Mouse (Mus musculus) limb, embryonic 15.5 days (tissue): ENCODE measurements around the gene Ticrr. TPM values are rescaled to one million over a fixed set of nuclear protein-coding genes. Genes with fewer than 3 reads are reported as not detected.

ENCODE experiments used
- ATAC-seq: fragments of 200-750 bp; cut with Nextera tagmentation; 2 replicates; pipeline ENCODE4 v1.8.0; 2017; ENCODE audit warnings: low read depth, moderate TSS enrichment; ENCODE audit not compliant: insufficient number of reproducible peaks, low FRiP score, low TSS enrichment
- H3K27ac ChIP-seq: fragments of 300-500 bp; sonication (generic); 2 replicates; pipeline ENCODE4 v1.5.1; 2015; ENCODE audit warnings: moderate library complexity, mild to moderate bottlenecking, inconsistent platforms
- H3K27me3 ChIP-seq: fragments of 300-500 bp; sonication (generic); 2 replicates; pipeline ENCODE4 v1.6.1; 2015; ENCODE audit warnings: inconsistent platforms
- H3K36me3 ChIP-seq: fragments of 300-500 bp; sonication (generic); 2 replicates; pipeline ENCODE4 v1.6.1; 2015; ENCODE audit warnings: inconsistent platforms
- H3K4me1 ChIP-seq: fragments of 300-500 bp; sonication (generic); 2 replicates; pipeline ENCODE4 v1.6.1; 2015; ENCODE audit warnings: inconsistent platforms
- H3K4me2 ChIP-seq: fragments of 300-500 bp; sonication (generic); 2 replicates; pipeline ENCODE4 v1.6.1; 2015; ENCODE audit warnings: mild to moderate bottlenecking, inconsistent platforms
- H3K4me3 ChIP-seq: fragments of 300-500 bp; sonication (generic); 2 replicates; pipeline ENCODE4 v1.5.1; 2015; ENCODE audit warnings: mild to moderate bottlenecking, inconsistent platforms
- H3K9ac ChIP-seq: fragments of 300-500 bp; sonication (generic); 2 replicates; pipeline ENCODE4 v1.6.1; 2015; ENCODE audit warnings: inconsistent platforms
- H3K9me3 ChIP-seq: fragments of 300-500 bp; sonication (generic); 2 replicates; pipeline ENCODE4 v1.6.1; 2016; ENCODE audit warnings: inconsistent platforms
- WGBS: fragments of 180-500 bp; shearing (Covaris S2); methylation state at CpG from one replicate; pipeline ENCODE4 v1.1.7; 2015; 5-methylcytosine and 5-hydroxymethylcytosine counted together
- polyA plus RNA-seq: library from polyadenylated mRNA; unstranded; fragments of >200 nt; fragmentation: Nextera tagmentation; extraction: Ambion mirVana; gene quantifications from 2 replicates; pipeline ENCODE4 v1.2.1, GENCODE M21; 2015

Gene Ticrr
- polyA plus RNA-seq, 1 experiment from 2014 or later: 7.6 TPM

DNA sequence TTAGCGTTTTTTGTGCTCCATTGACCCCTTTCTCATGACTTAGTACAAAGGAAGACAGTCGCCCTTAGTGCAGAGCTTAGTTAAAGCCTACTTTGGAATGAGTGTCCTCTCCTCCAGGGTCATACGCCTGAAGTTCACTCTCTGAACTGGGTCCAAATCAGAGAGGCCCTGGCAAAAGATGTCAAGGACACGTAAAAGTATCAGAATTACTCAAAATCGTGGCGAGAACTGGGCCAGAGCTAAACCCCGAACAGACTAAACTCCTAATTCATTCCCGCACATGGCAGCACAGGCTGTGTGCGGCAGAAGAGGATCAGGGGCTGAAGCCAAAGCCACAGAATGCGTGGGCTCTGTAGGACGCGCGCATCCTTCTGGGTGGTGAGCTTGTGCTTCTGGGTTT is 71.4 kb downstream of the Ticrr start:
- Histone ChIP-seq H3K4me1 (0 out of 2 replicates have a peak, but pooled peaks cover 2% of the 10 kb centered on the region), H3K9me3 (no peaks in the 10 kb centered on the region), H3K36me3 (peaks cover 3% of the 10 kb centered on the region), H3K4me2 (no peak overlapping the region), H3K27me3 (0 out of 2 replicates have a peak, but pooled peaks cover under 1% of the 10 kb centered on the region), H3K9ac (no peak overlapping the region), H3K27ac (no peak overlapping the region), H3K4me3 (no peak overlapping the region)
- ATAC-seq: no peak
- WGBS: 81% methylated on average over 13 of the region's 13 CpGs

DNA sequence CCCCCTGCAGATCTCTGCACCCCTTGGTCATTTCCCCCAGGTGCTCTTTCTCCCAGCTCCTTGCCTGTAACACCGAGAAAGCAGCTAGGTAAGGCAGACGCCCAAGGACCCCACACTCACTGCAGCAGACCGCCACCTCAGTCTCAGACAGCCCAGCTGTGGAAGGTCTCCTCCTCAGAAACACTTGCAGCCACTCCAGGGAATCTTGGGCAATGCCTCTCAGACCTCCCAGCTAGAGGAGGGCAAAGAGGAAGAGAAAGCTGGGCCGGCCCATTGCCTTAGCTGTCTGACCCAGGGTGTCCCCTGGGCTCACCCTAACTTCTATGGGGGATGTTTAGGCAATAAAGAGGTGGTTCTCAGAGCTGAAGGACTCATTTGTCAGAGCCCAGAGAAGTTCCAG is 72.6 kb downstream of the Ticrr start, which contains the start of gene Plin1:
Gene Plin1 (minus strand): TSS at position 282 of the 400 bp plus-strand sequence.
- H3K9ac ChIP-seq: no peak within 1 kb of the TSS
- no peaks in the 10 kb centered on the region for H3K27me3 ChIP-seq
- no peaks in the 10 kb centered on the region for H3K9me3 ChIP-seq
- no peak within 1 kb of the TSS for H3K27ac ChIP-seq
- peaks cover 9% of the 10 kb centered on the region for H3K36me3 ChIP-seq
- H3K4me2 ChIP-seq: no peak within 1 kb of the TSS
- H3K4me1 ChIP-seq: 0 out of 2 replicates have a peak, but pooled peaks cover 2% of the 10 kb centered on the region
- 58% methylated on average over 4 of the region's 4 CpGs for WGBS
- no peak for ATAC-seq
- H3K4me3 ChIP-seq: no peak within 1 kb of the TSS

DNA sequence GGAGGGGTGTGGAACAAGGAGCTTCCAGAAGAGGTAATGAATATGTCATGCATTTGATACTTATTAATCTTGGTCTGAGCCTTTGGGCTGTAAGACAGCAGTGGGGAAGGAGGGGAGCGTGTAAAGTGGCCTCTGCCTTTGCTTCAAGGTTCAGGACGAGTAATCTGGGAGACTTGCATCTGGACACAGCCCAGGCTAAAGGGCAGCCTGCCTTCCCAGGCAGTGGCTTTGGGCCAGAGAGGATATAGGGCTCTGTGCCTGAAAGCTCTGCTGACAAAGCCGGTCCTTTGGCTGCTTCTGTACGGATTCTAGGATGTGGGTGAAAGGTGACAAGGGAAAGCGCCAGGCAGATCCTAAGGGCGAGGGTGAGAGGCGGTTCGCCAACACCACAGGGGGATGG is 74.6 kb downstream of the Ticrr start:
- 83% methylated on average over 8 of the region's 8 CpGs for WGBS
- ATAC-seq: no peak

GRCm38 (mm10) chr7:79736511-79736910 is 76.5 kb downstream of the Ticrr start:
- WGBS: 90% methylated on average over 14 of the region's 14 CpGs

More for the DNA sequence above, 74.6 kb downstream of the Ticrr start:
- Histone ChIP-seq H3K4me2 (no peak overlapping the region), H3K4me3 (no peak overlapping the region), H3K9ac (no peak overlapping the region), H3K27me3 (no peaks in the 10 kb centered on the region), H3K9me3 (no peaks in the 10 kb centered on the region), H3K4me1 (no peaks in the 10 kb centered on the region), H3K36me3 (peaks cover 10% of the 10 kb centered on the region), H3K27ac (no peak overlapping the region)

GRCm38 (mm10) chr7:79738913-79739312 is 78.9 kb downstream of the Ticrr start:
- no peak overlapping the region for H3K4me2 ChIP-seq
- H3K36me3 ChIP-seq: peaks cover 12% of the 10 kb centered on the region
- H3K9me3 ChIP-seq: no peaks in the 10 kb centered on the region
- H3K27me3 ChIP-seq: no peaks in the 10 kb centered on the region
- no peak overlapping the region for H3K9ac ChIP-seq
- no peak for ATAC-seq
- 84% methylated on average over 2 of the region's 2 CpGs for WGBS
- H3K4me1 ChIP-seq: peaks cover 5% of the 10 kb centered on the region; the same call in 1 of the 2 replicates
- no peak overlapping the region for H3K27ac ChIP-seq
- no peak overlapping the region for H3K4me3 ChIP-seq

More at GRCm38 (mm10) chr7:79736511-79736910, 76.5 kb downstream of the Ticrr start:
- no peaks in the 10 kb centered on the region for H3K9me3 ChIP-seq
- H3K4me1 ChIP-seq: no peaks in the 10 kb centered on the region
- H3K27ac ChIP-seq: no peak overlapping the region
- ATAC-seq: no peak
- H3K4me3 ChIP-seq: no peak overlapping the region
- no peak overlapping the region for H3K9ac ChIP-seq
- no peak overlapping the region for H3K4me2 ChIP-seq
- peaks cover 12% of the 10 kb centered on the region for H3K36me3 ChIP-seq
- H3K27me3 ChIP-seq: no peaks in the 10 kb centered on the region

DNA sequence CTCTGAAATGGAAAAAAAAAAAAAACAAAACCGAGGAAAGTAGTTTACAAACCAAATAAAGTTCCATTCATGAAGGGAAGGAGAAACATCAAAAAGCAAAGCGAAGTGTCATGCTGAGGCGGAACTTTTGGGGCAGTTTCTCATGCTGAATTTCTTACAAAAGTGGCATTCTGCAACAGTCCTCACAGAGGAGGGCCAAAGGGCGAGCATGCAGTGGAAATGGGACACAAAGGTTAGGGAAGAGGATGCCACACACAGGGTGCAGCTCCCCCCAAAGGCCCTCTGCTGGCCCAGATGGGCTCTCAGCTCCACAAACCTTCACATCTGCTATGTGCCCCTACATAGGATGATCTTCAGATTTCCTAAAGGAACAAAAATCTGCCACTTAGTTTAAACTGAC is 80.3 kb downstream of the Ticrr start:
- Histone ChIP-seq H3K4me2 (no peak overlapping the region), H3K27me3 (no peaks in the 10 kb centered on the region), H3K36me3 (0 out of 2 replicates have a peak, but pooled peaks cover 9% of the 10 kb centered on the region), H3K9ac (no peak overlapping the region), H3K27ac (no peak overlapping the region), H3K4me3 (no peak overlapping the region), H3K9me3 (no peaks in the 10 kb centered on the region), H3K4me1 (peaks cover 5% of the 10 kb centered on the region; the same call in 1 of the 2 replicates)
- no peak for ATAC-seq
- 78% methylated on average over 4 of the region's 4 CpGs for WGBS

DNA sequence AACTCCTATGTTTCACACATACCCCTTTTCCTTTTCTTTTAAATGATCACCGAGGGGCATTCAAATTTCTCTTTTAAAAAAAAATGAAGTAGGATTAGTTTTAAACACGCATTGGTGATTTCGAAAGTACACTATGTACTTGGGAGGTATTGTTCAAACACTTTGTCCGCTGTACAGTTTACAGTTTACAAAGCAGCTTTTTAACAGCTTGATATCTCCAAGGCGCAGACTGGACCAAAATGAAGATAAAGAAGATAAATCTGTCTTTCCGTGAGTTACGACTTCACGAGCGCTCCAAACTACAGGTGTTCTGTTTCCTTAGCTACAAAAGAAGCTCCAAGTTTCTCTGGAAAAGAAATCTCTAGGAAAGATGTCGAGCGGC is 82.3 kb downstream of the Ticrr start:
- no peaks in the 10 kb centered on the region for H3K9me3 ChIP-seq
- no peak overlapping the region for H3K27ac ChIP-seq
- peak overlapping the region; percentile 92 for H3K4me2 ChIP-seq
- H3K36me3 ChIP-seq: 0 out of 2 replicates have a peak, but pooled peaks cover 6% of the 10 kb centered on the region
- H3K4me1 ChIP-seq: peaks cover 5% of the 10 kb centered on the region; the same call in 1 of the 2 replicates
- H3K27me3 ChIP-seq: no peaks in the 10 kb centered on the region; the same call in 1 of the 2 replicates
- ATAC-seq: no peak
- H3K9ac ChIP-seq: peak overlapping the region; percentile 60; the same call in 1 of the 2 replicates
- WGBS: 15% methylated on average over 11 of the region's 11 CpGs
- H3K4me3 ChIP-seq: peak overlapping the region; percentile 66

- Histone ChIP-seq H3K4me2 (peak within 1 kb of the TSS; percentile 92), H3K4me1 (peaks cover 5% of the 10 kb centered on the region; the same call in 1 of the 2 replicates), H3K9ac (peak within 1 kb of the TSS; percentile 60), H3K9me3 (no peaks in the 10 kb centered on the region), H3K27ac (no peak within 1 kb of the TSS), H3K36me3 (0 out of 2 replicates have a peak, but pooled peaks cover 3% of the 10 kb centered on the region), H3K4me3 (peak within 1 kb of the TSS; percentile 66), H3K27me3 (no peaks in the 10 kb centered on the region; the same call in 1 of the 2 replicates)
- 3% methylated on average over 46 of the region's 46 CpGs for WGBS
- ATAC-seq: peak; percentile 65; the same call in 1 of the 2 replicates
Observed at GRCm38 (mm10) chr7:79742659-79743536, 82.9 kb downstream of the Ticrr start, which contains the start of the genes Pex11a and Wdr93. TSS of gene Pex11a (minus strand) at chr7:79743131. TSS of gene Wdr93 (plus strand) at chr7:79743163.

DNA sequence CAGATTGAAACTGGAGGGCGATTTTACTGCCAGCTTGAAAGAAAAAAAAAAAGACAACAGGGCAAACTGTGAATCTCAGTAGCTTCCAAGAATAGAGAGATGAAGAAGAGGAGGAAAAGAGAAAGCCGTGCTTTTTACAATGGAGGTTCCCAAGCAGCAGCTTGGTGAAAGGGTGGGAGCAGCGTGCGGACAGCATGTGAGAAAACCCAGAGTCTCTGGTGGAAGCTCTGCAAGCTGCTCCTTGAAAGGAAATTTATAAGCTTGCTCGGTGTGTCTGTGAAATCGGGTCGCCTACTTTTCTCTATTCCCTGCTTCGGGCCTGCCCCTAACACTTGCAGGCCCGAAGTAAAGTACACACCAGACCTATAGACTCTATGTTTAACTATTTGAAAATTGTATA is 84.1 kb downstream of the Ticrr start:
- no peak for ATAC-seq
- 88% methylated on average over 9 of the region's 9 CpGs for WGBS
- Histone ChIP-seq H3K9ac (no peak overlapping the region), H3K4me2 (no peak overlapping the region), H3K27me3 (no peaks in the 10 kb centered on the region; the same call in 1 of the 2 replicates), H3K27ac (no peak overlapping the region), H3K9me3 (no peaks in the 10 kb centered on the region), H3K4me3 (no peak overlapping the region), H3K36me3 (0 out of 2 replicates have a peak, but pooled peaks cover 3% of the 10 kb centered on the region), H3K4me1 (peaks cover 5% of the 10 kb centered on the region; the same call in 1 of the 2 replicates)

GRCm38 (mm10) chr7:79744585-79744984 is 84.6 kb downstream of the Ticrr start:
- no peaks in the 10 kb centered on the region; the same call in 1 of the 2 replicates for H3K27me3 ChIP-seq
- no peak overlapping the region for H3K9ac ChIP-seq
- no peak for ATAC-seq
- 79% methylated on average over 5 of the region's 5 CpGs for WGBS
- peaks cover 5% of the 10 kb centered on the region; the same call in 1 of the 2 replicates for H3K4me1 ChIP-seq
- no peak overlapping the region for H3K4me2 ChIP-seq
- H3K9me3 ChIP-seq: no peaks in the 10 kb centered on the region
- no peak overlapping the region for H3K4me3 ChIP-seq
- H3K27ac ChIP-seq: no peak overlapping the region
- H3K36me3 ChIP-seq: 0 out of 2 replicates have a peak, but pooled peaks cover 2% of the 10 kb centered on the region

DNA sequence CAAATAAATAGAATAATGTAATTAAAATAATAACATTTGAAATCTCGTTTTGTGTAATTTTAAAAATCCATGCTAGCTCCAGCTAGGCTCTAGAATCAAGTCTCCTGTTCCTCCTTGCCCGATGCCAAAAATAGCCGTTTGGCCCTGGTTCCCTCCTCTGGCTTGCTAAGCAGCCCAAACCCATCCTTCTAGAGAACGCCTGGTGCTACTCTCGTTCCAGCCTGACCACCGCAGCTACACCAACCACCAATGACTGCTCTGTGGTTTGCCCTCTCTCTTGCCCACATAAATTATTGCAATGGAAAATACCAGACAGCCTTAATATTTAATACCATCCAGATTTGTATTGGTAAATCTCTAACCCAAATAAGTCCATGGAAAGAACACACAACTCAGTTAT is 87.7 kb downstream of the Ticrr start:
- Histone ChIP-seq H3K27ac (no peak overlapping the region), H3K4me3 (no peak overlapping the region), H3K4me2 (no peak overlapping the region), H3K27me3 (no peaks in the 10 kb centered on the region; the same call in 1 of the 2 replicates), H3K9ac (no peak overlapping the region), H3K36me3 (no peaks in the 10 kb centered on the region), H3K9me3 (no peaks in the 10 kb centered on the region), H3K4me1 (peaks cover 5% of the 10 kb centered on the region; the same call in 1 of the 2 replicates)
- WGBS: 75% methylated on average over 6 of the region's 6 CpGs
- ATAC-seq: no peak
